Mouse (Mus musculus): ENCODE measurements at regions not wholly inside any gene's neighbourhood (a gene's known extent, or its start where the extent isn't known, plus 50 kb on each side); places are given as distances from the start of the nearest gene placed in this dataset.

DNA sequence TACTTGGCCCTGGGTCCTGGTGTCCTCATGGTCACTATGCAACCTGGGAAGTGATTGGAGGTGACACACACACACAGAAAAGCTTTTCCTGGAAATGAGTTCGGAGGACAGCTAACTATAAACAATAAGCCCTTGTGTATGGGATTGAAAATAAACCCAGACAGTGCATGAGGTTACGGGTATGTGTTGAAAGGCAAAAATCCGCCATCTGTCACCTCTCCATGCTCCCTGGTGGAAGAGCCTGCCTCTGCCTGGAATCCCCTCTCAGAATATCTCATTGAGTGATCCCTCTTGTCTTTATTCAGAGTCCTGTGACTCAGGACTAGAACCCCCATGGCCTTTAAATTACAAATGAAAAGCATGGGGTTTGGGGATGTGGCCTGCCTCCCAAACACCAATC, 276.2 kb downstream of the Pik3r1 start:
- Histone ChIP-seq H3K9ac (no peak overlapping the region), H3K4me1 (replicated peaks) (0 out of 2 replicates have a peak, but pooled peaks cover 4% of the 10 kb centered on the region), H3K9me3 (no peaks in the 10 kb centered on the region), H3K27ac (replicated peaks) (no peak overlapping the region), H3K4me2 (no peak overlapping the region), H3K4me3 (no peak overlapping the region), H3K27me3 (no peaks in the 10 kb centered on the region), H3K36me3 (no peaks in the 10 kb centered on the region)
- 18% methylated on average over 3 of the region's 3 CpGs for WGBS
- ATAC-seq (ENCODE audit: low FRiP score, low read depth): no peak

DNA sequence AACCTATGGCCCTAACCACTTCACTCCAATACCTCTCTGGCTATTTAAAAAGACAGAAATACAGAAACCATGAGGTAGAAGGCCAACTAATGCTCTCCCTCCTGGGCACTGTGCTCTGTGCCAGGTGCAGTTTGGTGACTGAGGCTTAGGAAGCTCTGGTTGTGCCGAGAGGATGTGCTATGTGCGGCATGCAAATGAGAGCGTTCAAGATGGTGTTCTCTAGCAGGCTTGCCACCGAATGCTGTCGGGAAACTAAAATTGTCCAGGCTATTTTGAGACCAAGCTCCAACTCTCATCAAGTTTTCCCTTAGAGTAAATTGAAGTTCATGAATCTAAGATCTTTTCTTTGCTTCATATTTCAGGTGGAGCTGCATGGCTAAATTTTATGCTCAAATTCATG, 277.1 kb downstream of the Pik3r1 start:
- no peaks in the 10 kb centered on the region for H3K36me3 ChIP-seq
- H3K27ac ChIP-seq (replicated peaks): no peak overlapping the region
- H3K9ac ChIP-seq: no peak overlapping the region
- no peak overlapping the region for H3K4me2 ChIP-seq
- 0 out of 2 replicates have a peak, but pooled peaks cover 4% of the 10 kb centered on the region for H3K4me1 ChIP-seq (replicated peaks)
- WGBS: 82% methylated on average over 5 of the region's 5 CpGs
- ATAC-seq (ENCODE audit: low FRiP score, low read depth): no peak
- H3K4me3 ChIP-seq: no peak overlapping the region
- no peaks in the 10 kb centered on the region for H3K9me3 ChIP-seq
- no peaks in the 10 kb centered on the region for H3K27me3 ChIP-seq

DNA sequence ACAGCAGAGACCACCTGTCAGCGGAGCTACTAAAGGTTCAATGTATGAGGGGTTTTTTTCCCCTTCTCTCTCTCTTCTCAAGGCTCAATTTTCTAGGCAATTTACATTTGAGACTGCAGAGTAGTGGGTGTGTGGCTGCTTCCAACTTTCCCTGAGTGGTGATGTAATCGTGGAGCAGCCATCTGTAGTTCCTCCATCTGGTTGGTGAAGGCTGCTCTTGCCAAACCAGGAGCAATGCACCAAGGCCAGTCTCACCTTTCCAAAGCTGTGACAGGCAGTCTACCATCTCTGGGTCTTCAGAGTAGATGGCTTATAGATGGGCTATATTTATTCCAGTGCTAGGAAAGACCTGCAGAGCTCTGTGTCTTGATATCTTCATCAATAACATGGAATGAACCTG, 280.4 kb downstream of the Pik3r1 start:
- ATAC-seq (ENCODE audit: low FRiP score, low read depth): no peak
- 83% methylated on average over 2 of the region's 2 CpGs for WGBS
- no peak overlapping the region for H3K4me2 ChIP-seq
- no peak overlapping the region for H3K9ac ChIP-seq
- H3K27me3 ChIP-seq: no peaks in the 10 kb centered on the region
- no peaks in the 10 kb centered on the region for H3K9me3 ChIP-seq
- 0 out of 2 replicates have a peak, but pooled peaks cover 4% of the 10 kb centered on the region for H3K4me1 ChIP-seq (replicated peaks)
- H3K36me3 ChIP-seq: no peaks in the 10 kb centered on the region
- H3K27ac ChIP-seq (replicated peaks): no peak overlapping the region
- no peak overlapping the region for H3K4me3 ChIP-seq

DNA sequence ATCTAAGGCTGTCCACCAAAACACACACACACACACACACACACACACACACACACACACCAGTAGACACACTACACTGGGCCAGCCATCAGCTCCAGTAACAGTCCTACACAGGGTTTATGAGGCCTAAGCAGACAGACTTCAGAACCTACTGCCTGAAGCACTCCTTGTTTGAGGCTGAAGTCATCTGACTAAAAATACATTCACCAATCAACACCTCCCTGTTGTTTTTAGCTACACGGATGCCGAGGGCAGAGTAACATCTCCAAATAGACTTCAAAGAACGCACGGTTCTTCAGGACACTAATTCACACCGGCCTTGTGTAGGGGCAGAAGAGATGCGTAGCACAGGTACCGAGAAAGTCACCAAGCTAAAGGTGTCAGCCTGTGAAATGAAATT, 282.2 kb downstream of the Pik3r1 start:
- WGBS: 99% methylated on average over 7 of the region's 7 CpGs
- H3K27ac ChIP-seq (replicated peaks): no peak overlapping the region
- no peak for ATAC-seq (ENCODE audit: low FRiP score, low read depth)
- no peaks in the 10 kb centered on the region; the same call in 1 of the 2 replicates for H3K4me1 ChIP-seq (replicated peaks)
- H3K4me2 ChIP-seq: no peak overlapping the region
- H3K4me3 ChIP-seq: no peak overlapping the region
- no peaks in the 10 kb centered on the region for H3K9me3 ChIP-seq
- no peak overlapping the region for H3K9ac ChIP-seq
- H3K36me3 ChIP-seq: no peaks in the 10 kb centered on the region
- no peaks in the 10 kb centered on the region for H3K27me3 ChIP-seq

DNA sequence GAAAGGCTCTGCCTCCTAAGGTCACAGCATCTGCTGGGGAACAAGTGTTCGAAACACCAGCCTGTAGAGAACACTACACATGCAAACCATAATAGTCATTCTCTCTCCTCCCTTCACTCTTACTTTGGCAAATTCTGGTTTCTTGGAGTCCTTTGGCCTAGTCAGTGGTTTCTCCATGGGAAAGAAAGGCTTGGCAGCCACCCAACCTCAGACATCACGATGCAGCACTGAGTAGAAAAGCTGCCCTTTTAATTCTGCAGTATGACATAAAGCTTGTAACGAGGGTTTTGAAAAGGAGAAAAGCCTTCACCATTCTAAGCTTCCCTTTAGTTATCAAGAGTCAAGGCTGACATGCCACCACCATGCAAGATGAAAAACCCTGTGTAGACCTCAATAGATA, 284.2 kb downstream of the Pik3r1 start:
- Histone ChIP-seq H3K4me2 (no peak overlapping the region), H3K9ac (no peak overlapping the region), H3K36me3 (no peaks in the 10 kb centered on the region), H3K9me3 (no peaks in the 10 kb centered on the region), H3K4me1 (replicated peaks) (no peaks in the 10 kb centered on the region; the same call in 1 of the 2 replicates), H3K4me3 (no peak overlapping the region), H3K27me3 (no peaks in the 10 kb centered on the region), H3K27ac (replicated peaks) (no peak overlapping the region)
- WGBS: 47% methylated on average over 3 of the region's 3 CpGs
- no peak for ATAC-seq (ENCODE audit: low FRiP score, low read depth)

DNA sequence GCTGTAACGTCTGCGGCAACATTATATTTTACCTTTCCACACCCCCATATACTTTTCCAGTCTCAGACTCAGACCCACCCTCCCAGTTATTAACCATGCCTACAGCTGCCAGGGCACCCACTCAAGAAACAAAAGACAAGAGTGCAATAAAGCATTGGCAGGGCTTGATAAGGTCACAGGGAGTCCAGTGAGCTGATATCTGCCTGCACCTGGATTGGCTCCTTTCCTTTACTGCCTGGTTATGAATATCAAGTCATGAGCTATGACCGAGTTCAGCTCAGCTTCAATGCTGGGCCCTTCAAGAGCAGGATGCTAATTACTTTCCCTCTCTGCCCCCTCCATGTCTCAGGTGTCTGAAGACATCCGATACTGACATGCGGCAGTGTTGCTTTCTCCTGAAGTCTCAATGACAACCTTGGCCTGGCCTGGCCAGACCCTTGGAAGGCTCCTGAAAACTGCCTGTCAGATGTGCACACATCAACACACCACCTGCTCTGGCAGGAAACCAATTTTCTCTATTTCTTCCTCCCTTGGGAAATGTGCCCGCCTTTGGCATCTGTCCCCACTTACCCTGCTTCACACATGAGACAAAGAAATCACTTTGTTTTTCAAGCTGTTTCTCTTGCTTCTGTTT, 286.3 kb downstream of the Pik3r1 start:
- H3K36me3 ChIP-seq: no peaks in the 10 kb centered on the region
- H3K27me3 ChIP-seq: no peaks in the 10 kb centered on the region
- no peak overlapping the region for H3K9ac ChIP-seq
- H3K4me2 ChIP-seq: no peak overlapping the region
- ATAC-seq (ENCODE audit: low FRiP score, low read depth): peak; percentile 45; the same call in 1 of the 2 replicates
- no peak overlapping the region for H3K4me3 ChIP-seq
- H3K4me1 ChIP-seq (replicated peaks): no peaks in the 10 kb centered on the region; the same call in 1 of the 2 replicates
- no peak overlapping the region for H3K27ac ChIP-seq (replicated peaks)
- H3K9me3 ChIP-seq: no peaks in the 10 kb centered on the region
- 74% methylated on average over 6 of the region's 6 CpGs for WGBS

DNA sequence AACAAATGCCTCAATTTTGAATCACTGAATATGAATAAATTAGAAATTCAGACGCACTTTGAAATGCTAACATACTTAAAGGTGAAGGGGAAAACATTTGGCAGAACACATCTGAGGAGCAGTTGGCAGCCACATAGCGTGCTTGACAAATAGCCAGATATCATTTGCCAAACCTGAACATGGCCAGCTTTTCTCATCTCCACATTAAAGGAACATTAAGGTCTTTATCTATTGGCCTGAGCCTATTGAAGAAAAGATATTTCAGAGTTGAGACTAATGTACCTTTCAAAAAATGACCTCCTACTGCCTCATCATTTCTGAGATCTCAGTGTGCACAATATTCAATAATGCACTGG, 288.7 kb downstream of the Pik3r1 start:
- no peaks in the 10 kb centered on the region for H3K36me3 ChIP-seq
- ATAC-seq (ENCODE audit: low FRiP score, low read depth): no peak
- 69% methylated on average over 2 of the region's 2 CpGs for WGBS
- no peaks in the 10 kb centered on the region; the same call in 1 of the 2 replicates for H3K4me1 ChIP-seq (replicated peaks)
- no peak overlapping the region for H3K4me2 ChIP-seq
- no peak overlapping the region for H3K4me3 ChIP-seq
- H3K9me3 ChIP-seq: no peaks in the 10 kb centered on the region
- no peak overlapping the region for H3K27ac ChIP-seq (replicated peaks)
- H3K9ac ChIP-seq: no peak overlapping the region
- H3K27me3 ChIP-seq: no peaks in the 10 kb centered on the region

DNA sequence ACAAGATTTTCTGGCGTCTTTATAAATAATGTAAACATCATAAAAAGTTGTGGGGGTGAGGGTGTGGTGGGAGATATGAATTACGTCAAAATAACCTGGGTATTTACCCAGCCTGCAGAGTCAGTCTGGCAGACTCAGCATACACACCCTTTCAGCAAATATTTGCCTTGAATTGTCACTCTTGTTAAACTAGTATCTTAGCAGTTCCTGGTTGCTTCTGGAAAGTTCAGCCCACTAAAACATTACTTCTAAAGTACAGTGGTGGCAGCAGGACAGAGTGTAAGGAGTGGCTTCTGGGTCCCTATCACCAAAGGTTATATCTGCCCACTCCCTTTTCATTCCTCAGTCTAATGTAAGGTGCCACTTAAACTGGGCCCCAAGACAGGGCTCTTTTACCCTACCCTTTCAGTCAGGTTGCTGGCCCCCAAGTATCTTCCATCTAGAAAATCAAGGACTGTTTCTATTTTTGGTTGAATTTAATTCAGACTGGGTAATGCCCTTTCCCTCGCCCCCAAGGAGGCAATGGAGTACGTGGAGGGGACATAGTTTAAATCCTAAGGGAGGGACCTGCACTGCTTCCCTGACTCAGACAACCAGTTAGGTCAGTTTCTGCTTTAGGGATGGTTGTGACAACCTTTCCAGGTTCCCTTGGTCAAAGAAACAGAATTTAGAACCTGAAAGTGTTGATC, 289.3 kb downstream of the Pik3r1 start:
- Histone ChIP-seq H3K4me1 (replicated peaks) (no peaks in the 10 kb centered on the region; the same call in 1 of the 2 replicates), H3K9ac (no peak overlapping the region), H3K4me3 (no peak overlapping the region), H3K9me3 (no peaks in the 10 kb centered on the region), H3K4me2 (no peak overlapping the region), H3K27ac (replicated peaks) (no peak overlapping the region), H3K36me3 (no peaks in the 10 kb centered on the region), H3K27me3 (no peaks in the 10 kb centered on the region)
- no peak for ATAC-seq (ENCODE audit: low FRiP score, low read depth)
- 78% methylated on average over 4 of the region's 4 CpGs for WGBS

DNA sequence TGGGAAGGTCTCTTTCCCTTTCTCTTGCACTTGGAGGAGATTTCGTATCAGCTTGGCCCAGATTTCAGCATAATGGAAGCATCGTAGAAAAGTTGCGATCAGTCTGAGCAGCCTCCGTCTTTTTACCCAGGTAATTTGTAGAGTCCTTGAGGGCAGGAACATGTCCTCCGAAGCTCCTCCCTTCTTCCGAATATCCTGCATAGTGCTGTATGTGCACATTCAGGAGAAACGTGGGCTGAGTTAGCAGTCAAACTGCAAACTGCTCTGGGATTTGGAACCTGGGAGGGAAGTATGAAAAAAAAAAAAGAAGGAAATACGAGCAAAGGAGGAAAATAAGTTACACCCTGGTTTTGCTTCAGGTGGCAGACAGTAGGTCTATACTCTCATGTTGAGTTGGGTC, 294.7 kb downstream of the Pik3r1 start:
- Histone ChIP-seq H3K9me3 (no peaks in the 10 kb centered on the region), H3K4me1 (replicated peaks) (no peaks in the 10 kb centered on the region), H3K9ac (no peak overlapping the region), H3K27ac (replicated peaks) (no peak overlapping the region), H3K4me2 (no peak overlapping the region), H3K36me3 (no peaks in the 10 kb centered on the region), H3K27me3 (no peaks in the 10 kb centered on the region), H3K4me3 (no peak overlapping the region)
- 92% methylated on average over 8 of the region's 8 CpGs for WGBS
- no peak for ATAC-seq (ENCODE audit: low FRiP score, low read depth)

DNA sequence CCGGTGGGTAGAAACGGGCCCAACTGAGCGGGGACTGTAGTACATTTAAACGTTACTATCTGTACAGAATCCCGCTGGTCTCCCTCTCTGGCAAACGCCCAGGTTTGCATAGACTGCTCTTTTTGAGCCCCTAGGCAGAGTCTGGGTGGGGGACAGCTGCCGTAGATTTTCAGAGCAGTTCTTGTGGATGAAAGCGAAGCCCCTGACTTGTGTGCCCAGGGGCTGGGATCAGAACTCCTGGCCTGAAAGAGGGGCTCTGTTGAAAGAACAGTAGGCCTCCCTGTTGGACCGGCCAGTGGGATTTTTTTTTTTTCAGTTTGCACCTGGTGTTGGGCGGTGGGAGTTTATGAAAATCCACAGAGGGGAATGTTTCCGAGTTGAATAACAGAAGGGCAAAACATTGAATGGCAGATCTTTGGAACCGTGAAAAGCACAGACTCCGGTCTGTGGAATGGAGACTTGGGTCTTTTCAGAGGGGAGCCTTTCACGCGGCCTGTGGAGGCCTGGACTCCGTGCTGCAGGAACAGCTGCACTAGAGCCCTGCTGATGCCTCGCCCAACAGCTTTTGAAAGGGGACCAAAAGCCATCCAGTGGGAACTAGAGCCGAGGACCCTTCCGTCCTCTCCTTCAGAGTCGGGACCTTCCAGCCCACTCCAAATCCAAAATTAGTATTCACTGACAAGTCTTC, 297.3 kb downstream of the Pik3r1 start:
- 58% methylated on average over 20 of the region's 20 CpGs for WGBS
- Histone ChIP-seq H3K27ac (replicated peaks) (no peak overlapping the region), H3K36me3 (no peaks in the 10 kb centered on the region), H3K9me3 (no peaks in the 10 kb centered on the region), H3K27me3 (no peaks in the 10 kb centered on the region), H3K4me2 (no peak overlapping the region), H3K4me1 (replicated peaks) (no peaks in the 10 kb centered on the region), H3K9ac (no peak overlapping the region), H3K4me3 (no peak overlapping the region)
- peak; percentile 66 for ATAC-seq (ENCODE audit: low FRiP score, low read depth)

DNA sequence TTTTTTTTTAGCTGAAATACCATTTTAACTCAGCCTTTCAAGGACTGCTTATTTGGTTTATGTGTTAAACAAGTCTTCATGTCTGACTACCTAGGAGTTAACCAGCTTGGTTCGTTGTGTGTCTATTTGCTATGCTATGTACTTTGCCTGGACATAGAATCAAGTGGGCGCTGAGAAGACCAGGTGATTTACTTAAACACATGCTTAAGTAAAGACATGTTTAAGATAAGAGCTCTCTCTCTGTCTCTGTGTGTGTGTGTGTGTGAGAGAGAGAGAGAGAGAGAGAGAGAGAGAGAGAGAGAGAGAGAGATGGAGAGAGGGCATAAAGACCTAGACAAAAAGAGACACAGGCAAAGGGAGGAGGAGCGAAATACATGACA, 302.3 kb downstream of the Pik3r1 start:
- H3K36me3 ChIP-seq: no peaks in the 10 kb centered on the region
- no peak overlapping the region for H3K27ac ChIP-seq (replicated peaks)
- H3K27me3 ChIP-seq: no peaks in the 10 kb centered on the region
- no peak overlapping the region for H3K4me3 ChIP-seq
- 89% methylated on average over 3 of the region's 3 CpGs for WGBS
- H3K4me1 ChIP-seq (replicated peaks): no peaks in the 10 kb centered on the region
- no peaks in the 10 kb centered on the region for H3K9me3 ChIP-seq
- no peak for ATAC-seq (ENCODE audit: low FRiP score, low read depth)
- H3K4me2 ChIP-seq: no peak overlapping the region
- no peak overlapping the region for H3K9ac ChIP-seq

DNA sequence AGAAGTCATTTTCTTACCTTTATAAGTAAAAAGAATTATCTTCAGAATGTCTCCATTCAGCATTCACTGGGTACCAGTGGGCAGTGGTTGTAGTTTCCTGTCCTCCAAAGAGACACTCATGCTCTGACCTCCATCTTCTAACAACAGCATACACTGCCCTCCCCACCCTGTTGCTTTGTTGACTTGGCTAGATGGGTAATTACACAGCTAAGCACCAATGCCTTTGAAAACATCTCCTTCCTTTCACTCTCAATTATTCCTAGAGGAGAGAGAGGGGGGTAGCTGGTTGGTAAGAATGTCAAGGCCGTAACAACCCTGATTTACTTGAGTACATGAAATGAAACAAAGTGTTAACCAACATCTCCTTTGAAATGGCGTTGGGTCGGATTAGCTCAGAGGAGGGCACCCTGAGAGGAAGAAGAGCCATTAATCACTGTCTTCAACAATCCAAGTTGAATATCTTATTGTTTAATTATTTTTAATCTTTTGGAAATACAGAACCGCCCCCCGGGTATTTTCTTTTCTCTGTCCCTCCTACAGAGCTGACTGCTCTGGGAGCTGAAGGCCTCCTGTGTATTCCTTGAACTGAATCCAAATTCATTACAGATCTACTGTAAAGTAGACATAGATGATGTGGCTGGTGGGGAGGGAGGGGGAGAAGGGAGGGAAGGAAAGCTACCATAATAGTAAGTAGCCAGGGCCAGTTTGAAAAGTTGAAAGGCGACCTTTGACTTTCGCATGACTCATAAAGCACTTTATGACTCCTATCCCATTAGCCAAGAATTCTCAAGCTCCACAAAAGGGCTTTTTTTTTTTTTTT, 302.9 kb downstream of the Pik3r1 start:
- H3K27ac ChIP-seq (replicated peaks): no peak overlapping the region
- H3K4me3 ChIP-seq: no peak overlapping the region
- H3K4me1 ChIP-seq (replicated peaks): no peaks in the 10 kb centered on the region
- no peaks in the 10 kb centered on the region for H3K27me3 ChIP-seq
- WGBS: 57% methylated on average over 7 of the region's 7 CpGs
- H3K36me3 ChIP-seq: no peaks in the 10 kb centered on the region
- no peak overlapping the region for H3K4me2 ChIP-seq
- ATAC-seq (ENCODE audit: low FRiP score, low read depth): no peak
- no peak overlapping the region for H3K9ac ChIP-seq
- no peaks in the 10 kb centered on the region for H3K9me3 ChIP-seq
